Mouse (Mus musculus): ENCODE results near the gene Trp53. TPM values are rescaled to one million over a fixed set of nuclear protein-coding genes. Genes with fewer than 3 reads are reported as not detected.

Trp53 gene
- 144 TPM for total RNA-seq (2023)

GRCm38 (mm10) chr11:69580091-69580514 is at the start of gene Trp53, which contains the start of gene Wrap53:
TSS of gene Trp53 (plus strand) at chr11:69580359.
TSS of gene Wrap53 (minus strand) at chr11:69580255.

GRCm38 (mm10) chr11:69549060-69549656 is 31.0 kb upstream of the Trp53 start, which contains the start of gene Dnah2:
TSS of gene Dnah2 (minus strand) at chr11:69549110.

GRCm38 (mm10) chr11:69559851-69560765 is 20.1 kb upstream of the Trp53 start, which contains the start of gene Efnb3:
TSS of gene Efnb3 (minus strand) at chr11:69560205.

GRCm38 (mm10) chr11:69605726-69606490 is 25.7 kb downstream of the Trp53 start, which contains the start of gene Atp1b2:
TSS of gene Atp1b2 (minus strand) at chr11:69605942.

GRCm38 (mm10) chr11:69617805-69618204 is 37.6 kb downstream of the Trp53 start, which contains the start of gene Shbg:
TSS of gene Shbg (minus strand) at chr11:69617905.

GRCm38 (mm10) chr11:69621571-69622268 is 41.6 kb downstream of the Trp53 start, which contains the start of gene Sat2:
TSS of gene Sat2 (plus strand) at chr11:69622024.

GRCm38 (mm10) chr11:69632284-69633089 is 52.3 kb downstream of the Trp53 start, which contains the start of gene Fxr2:
TSS of gene Fxr2 (plus strand) at chr11:69632990.

Other genes starting within 250 kb of the Trp53 start
- gene Rnf227, start 239.9 kb upstream of the Trp53 start, total RNA-seq (2023), result 2.2 TPM
- 771 TPM for gene Chd3, start 211.0 kb upstream of the Trp53 start, total RNA-seq (2023)
- gene Naa38, start 184.9 kb upstream of the Trp53 start, total RNA-seq (2023), result 42.7 TPM
- 39.3 TPM for gene Cyb5d1, start 184.7 kb upstream of the Trp53 start, total RNA-seq (2023)
- gene Tmem88, start 182.1 kb upstream of the Trp53 start, total RNA-seq (2023), result 5.5 TPM
- 209 TPM for gene Kdm6b, start 166.7 kb upstream of the Trp53 start, total RNA-seq (2023)
- gene Dnah2, start 31.2 kb upstream of the Trp53 start, total RNA-seq (2023), result 0.15 TPM
- 0.53 TPM for gene Efnb3, start 20.2 kb upstream of the Trp53 start, total RNA-seq (2023)
- gene Wrap53, start 104 bp upstream of the Trp53 start, total RNA-seq (2023), result 13.0 TPM
- 0.27 TPM for gene Atp1b2, start 25.6 kb downstream of the Trp53 start, total RNA-seq (2023)
- gene Shbg, start 37.5 kb downstream of the Trp53 start, total RNA-seq (2023), result not detected
- gene Sat2, start 41.7 kb downstream of the Trp53 start, total RNA-seq (2023), result not detected
- 80.1 TPM for gene Fxr2, start 52.6 kb downstream of the Trp53 start, total RNA-seq (2023)
- not detected for gene Sox15, start 75.0 kb downstream of the Trp53 start, total RNA-seq (2023)
- 85.2 TPM for gene Mpdu1, start 82.3 kb downstream of the Trp53 start, total RNA-seq (2023)
- gene Cd68, start 85.8 kb downstream of the Trp53 start, total RNA-seq (2023), result 14.8 TPM
- gene Eif4a1, start 92.1 kb downstream of the Trp53 start, total RNA-seq (2023), result 775 TPM
- 109 TPM for gene Senp3, start 101.7 kb downstream of the Trp53 start, total RNA-seq (2023)
- not detected for gene Tnfsf13, start 105.4 kb downstream of the Trp53 start, total RNA-seq (2023)
- gene Tnfsf12, start 115.5 kb downstream of the Trp53 start, total RNA-seq (2023), result 1.7 TPM
- not detected for gene Tnfsfm13, start 115.7 kb downstream of the Trp53 start, total RNA-seq (2023)
- gene Polr2a, start 178.3 kb downstream of the Trp53 start, total RNA-seq (2023), result 176 TPM
- gene Slc35g3, start 181.6 kb downstream of the Trp53 start, total RNA-seq (2023), result not detected
- gene Zbtb4, start 185.6 kb downstream of the Trp53 start, total RNA-seq (2023), result 47.4 TPM
- 3.6 TPM for gene Chrnb1, start 215.6 kb downstream of the Trp53 start, total RNA-seq (2023)
- 0.30 TPM for gene Fgf11, start 221.5 kb downstream of the Trp53 start, total RNA-seq (2023)
- gene Tmem102, start 225.3 kb downstream of the Trp53 start, total RNA-seq (2023), result not detected
- gene Gm39566, start 234.9 kb downstream of the Trp53 start, total RNA-seq (2023), result not detected
- not detected for gene Spem2, start 238.1 kb downstream of the Trp53 start, total RNA-seq (2023)
- not detected for gene Spem1, start 241.8 kb downstream of the Trp53 start, total RNA-seq (2023)